Mouse (Mus musculus) liver, embryonic 15.5 days (tissue): ENCODE data around the gene Sec24c. TPM values are rescaled to one million over a fixed set of nuclear protein-coding genes. Genes with fewer than 3 reads are reported as not detected.

Experiments
- ATAC-seq: fragments of 200-750 bp; cut with Nextera tagmentation; 2 replicates; pipeline ENCODE4 v1.8.0; 2017; ENCODE audit warnings: moderate number of reproducible peaks, mild to moderate bottlenecking, moderate library complexity; ENCODE audit not compliant: insufficient read depth
- H3K27ac ChIP-seq: fragments of 300-500 bp; sonication (generic); replicated peaks from 2 replicates; pipeline ENCODE4 v1.5.1; 2015; ENCODE audit warnings: mild to moderate bottlenecking, inconsistent platforms
- H3K27me3 ChIP-seq: fragments of 300-500 bp; sonication (generic); 2 replicates; pipeline ENCODE4 v1.6.1; 2015; ENCODE audit warnings: mild to moderate bottlenecking, inconsistent platforms
- H3K36me3 ChIP-seq: fragments of 300-500 bp; sonication (generic); replicated peaks from 2 replicates; pipeline ENCODE4 v1.6.1; 2015; ENCODE audit warnings: moderate library complexity, mild to moderate bottlenecking, inconsistent platforms
- H3K4me1 ChIP-seq: fragments of 300-500 bp; sonication (generic); replicated peaks from 2 replicates; pipeline ENCODE4 v1.6.1; 2015; ENCODE audit warnings: inconsistent platforms
- H3K4me2 ChIP-seq: fragments of 300-500 bp; sonication (generic); 2 replicates; pipeline ENCODE4 v1.6.1; 2015; ENCODE audit warnings: moderate library complexity, mild to moderate bottlenecking, inconsistent platforms
- H3K4me3 ChIP-seq: fragments of 300-500 bp; sonication (generic); replicated peaks from 2 replicates; pipeline ENCODE4 v1.5.1; 2015; ENCODE audit warnings: mild to moderate bottlenecking, inconsistent platforms
- H3K9ac ChIP-seq: fragments of 300-500 bp; sonication (generic); 2 replicates; pipeline ENCODE4 v1.6.1; 2015; ENCODE audit warnings: moderate library complexity, mild to moderate bottlenecking, inconsistent platforms
- H3K9me3 ChIP-seq: fragments of 300-500 bp; sonication (generic); replicated peaks from 2 replicates; pipeline ENCODE4 v1.6.1; 2016; ENCODE audit warnings: inconsistent platforms
- WGBS: fragments of 180-500 bp; shearing (Covaris S2); methylation state at CpG from one replicate; pipeline ENCODE4 v1.1.7; 2015; ENCODE audit warnings: mixed read lengths; ENCODE audit not compliant: insufficient replicate concordance; 5-methylcytosine and 5-hydroxymethylcytosine counted together
- polyA plus RNA-seq: library from polyadenylated mRNA; unstranded; fragments of >200 nt; fragmentation: Nextera tagmentation; extraction: Ambion mirVana; gene quantifications from 2 replicates; pipeline ENCODE4 v1.2.1, GENCODE M21; 2015

The Sec24c gene
- polyA plus RNA-seq, 1 experiment from 2014 or later: 35.3 TPM

- H3K4me2 ChIP-seq: no peak overlapping the region
- WGBS: 78% methylated on average over 4 of the region's 4 CpGs
- H3K27ac ChIP-seq: no peak overlapping the region
- peaks cover 21% of the 10 kb centered on the region for H3K4me1 ChIP-seq
- H3K36me3 ChIP-seq: peaks cover 93% of the 10 kb centered on the region
- no peaks in the 10 kb centered on the region for H3K27me3 ChIP-seq
- no peak overlapping the region for H3K9ac ChIP-seq
- ATAC-seq: 0 out of 2 replicates have a peak, but pooled peaks have one; percentile 12
- H3K4me3 ChIP-seq: no peak overlapping the region
- no peaks in the 10 kb centered on the region for H3K9me3 ChIP-seq
These were observed 47.3 kb downstream of the Sec24c start for GRCm38 (mm10) chr14:20721371-20721770.

- Histone ChIP-seq H3K27ac (no peak overlapping the region), H3K36me3 (peaks cover 94% of the 10 kb centered on the region), H3K9ac (no peak overlapping the region), H3K4me1 (peaks cover 21% of the 10 kb centered on the region), H3K27me3 (no peaks in the 10 kb centered on the region), H3K4me3 (no peak overlapping the region), H3K4me2 (no peak overlapping the region), H3K9me3 (no peaks in the 10 kb centered on the region)
- no peak for ATAC-seq
- WGBS: 90% methylated on average over 12 of the region's 12 CpGs
These were observed 48.9 kb downstream of the Sec24c start for GRCm38 (mm10) chr14:20723006-20723405.

- Histone ChIP-seq H3K4me1 (peaks cover 26% of the 10 kb centered on the region), H3K27ac (no peak overlapping the region), H3K4me3 (no peak overlapping the region), H3K9me3 (no peaks in the 10 kb centered on the region), H3K36me3 (peaks cover 94% of the 10 kb centered on the region), H3K9ac (no peak overlapping the region), H3K27me3 (no peaks in the 10 kb centered on the region), H3K4me2 (no peak overlapping the region)
- no peak for ATAC-seq
- 38% methylated on average over 5 of the region's 5 CpGs for WGBS
These were observed 49.9 kb downstream of the Sec24c start for GRCm38 (mm10) chr14:20724043-20724442.

GRCm38 (mm10) chr14:20725660-20726339 is 51.7 kb downstream of the Sec24c start:
- peaks cover 36% of the 10 kb centered on the region for H3K4me1 ChIP-seq
- peak; percentile 65 for ATAC-seq
- H3K36me3 ChIP-seq: peaks cover 99% of the 10 kb centered on the region
- H3K27ac ChIP-seq: peak overlapping the region; percentile 76
- H3K9ac ChIP-seq: peak overlapping the region; percentile 40; the same call in 1 of the 2 replicates
- H3K4me2 ChIP-seq: peak overlapping the region; percentile 58
- H3K9me3 ChIP-seq: no peaks in the 10 kb centered on the region
- 0 out of 2 replicates have a peak overlapping the region, but pooled peaks have one; percentile 4 for H3K4me3 ChIP-seq
- H3K27me3 ChIP-seq: no peaks in the 10 kb centered on the region
- 21% methylated on average over 6 of the region's 6 CpGs for WGBS

- Histone ChIP-seq H3K36me3 (peaks cover 77% of the 10 kb centered on the region), H3K27ac (no peak overlapping the region), H3K4me2 (no peak overlapping the region), H3K9ac (no peak overlapping the region), H3K4me1 (peaks cover 62% of the 10 kb centered on the region), H3K9me3 (no peaks in the 10 kb centered on the region), H3K27me3 (no peaks in the 10 kb centered on the region), H3K4me3 (no peak overlapping the region)
- WGBS: 81% methylated on average over 9 of the region's 9 CpGs
- no peak for ATAC-seq
These were observed 55.8 kb downstream of the Sec24c start for GRCm38 (mm10) chr14:20729871-20730270.

- H3K9ac ChIP-seq: no peak overlapping the region
- H3K9me3 ChIP-seq: no peaks in the 10 kb centered on the region
- H3K4me1 ChIP-seq: peaks cover 62% of the 10 kb centered on the region
- H3K27me3 ChIP-seq: no peaks in the 10 kb centered on the region
- H3K4me2 ChIP-seq: peak overlapping the region; percentile 88
- ATAC-seq: no peak
- H3K4me3 ChIP-seq: no peak overlapping the region
- WGBS: 75% methylated on average over 9 of the region's 9 CpGs
- H3K27ac ChIP-seq: no peak overlapping the region; the same call in 1 of the 2 replicates
- peaks cover 67% of the 10 kb centered on the region for H3K36me3 ChIP-seq
These were observed 56.9 kb downstream of the Sec24c start for GRCm38 (mm10) chr14:20730853-20731602.

GRCm38 (mm10) chr14:20733041-20733951 is 59.2 kb downstream of the Sec24c start:
- H3K4me2 ChIP-seq: peak overlapping the region; percentile 88
- peaks cover 73% of the 10 kb centered on the region for H3K4me1 ChIP-seq
- no peaks in the 10 kb centered on the region for H3K9me3 ChIP-seq
- H3K27me3 ChIP-seq: no peaks in the 10 kb centered on the region
- H3K4me3 ChIP-seq: peak overlapping the region; percentile 93
- H3K27ac ChIP-seq: peak overlapping the region; percentile 90
- 14% methylated on average over 12 of the region's 12 CpGs for WGBS
- peaks cover 52% of the 10 kb centered on the region for H3K36me3 ChIP-seq
- ATAC-seq: peak; percentile 13; the same call in 1 of the 2 replicates
- peak overlapping the region; percentile 96 for H3K9ac ChIP-seq

GRCm38 (mm10) chr14:20733952-20734774 is 60.1 kb downstream of the Sec24c start, which contains the start of gene Ndst2:
Gene Ndst2 (minus strand): TSS chr14:20734562.
- peaks cover 44% of the 10 kb centered on the region for H3K36me3 ChIP-seq
- H3K4me2 ChIP-seq: peak within 1 kb of the TSS; percentile 88
- H3K27ac ChIP-seq: peak within 1 kb of the TSS; percentile 90
- peak; percentile 97 for ATAC-seq
- H3K9ac ChIP-seq: peak within 1 kb of the TSS; percentile 96
- no peaks in the 10 kb centered on the region for H3K27me3 ChIP-seq
- H3K4me1 ChIP-seq: peaks cover 68% of the 10 kb centered on the region
- peak within 1 kb of the TSS; percentile 93 for H3K4me3 ChIP-seq
- no peaks in the 10 kb centered on the region for H3K9me3 ChIP-seq
- WGBS: under 1% methylated on average over 70 of the region's 81 CpGs

- peak overlapping the region; percentile 93; the same call in 1 of the 2 replicates for H3K4me3 ChIP-seq
- 0 out of 2 replicates have a peak overlapping the region, but pooled peaks have one; percentile 10 for H3K9ac ChIP-seq
- peaks cover 65% of the 10 kb centered on the region for H3K4me1 ChIP-seq
- no peaks in the 10 kb centered on the region for H3K9me3 ChIP-seq
- WGBS: 35% methylated on average over 2 of the region's 2 CpGs
- no peak for ATAC-seq
- H3K36me3 ChIP-seq: peaks cover 35% of the 10 kb centered on the region
- peak overlapping the region; percentile 88 for H3K4me2 ChIP-seq
- no peaks in the 10 kb centered on the region for H3K27me3 ChIP-seq
- H3K27ac ChIP-seq: peak overlapping the region; percentile 90
These were observed 60.9 kb downstream of the Sec24c start for GRCm38 (mm10) chr14:20735052-20735451.

GRCm38 (mm10) chr14:20735892-20736390 is 61.8 kb downstream of the Sec24c start:
- 72% methylated on average over 13 of the region's 13 CpGs for WGBS
- Histone ChIP-seq H3K4me3 (no peak overlapping the region), H3K9ac (no peak overlapping the region), H3K27ac (no peak overlapping the region; the same call in 1 of the 2 replicates), H3K4me2 (no peak overlapping the region), H3K36me3 (peaks cover 31% of the 10 kb centered on the region), H3K27me3 (no peaks in the 10 kb centered on the region), H3K4me1 (peaks cover 56% of the 10 kb centered on the region), H3K9me3 (no peaks in the 10 kb centered on the region)
- ATAC-seq: no peak
